Mouse (Mus musculus): ENCODE data around the gene Mpi. TPM values are rescaled to one million over a fixed set of nuclear protein-coding genes. Genes with fewer than 3 reads are reported as not detected.

The Mpi gene
- total RNA-seq, 2 experiments from 2014 or later: 34.7 to 36.8 TPM

Other genes starting within 250 kb of the Mpi start
- 10 to 100 TPM; 15.0 to 18.0 TPM for gene Ppcdc, start 112.6 kb downstream of the Mpi start, total RNA-seq (2021)
- gene Scamp5, start 84.7 kb downstream of the Mpi start, total RNA-seq (2021): 10 to 100 TPM in 1 of 2 experiments, 1 to 10 TPM in 1; 7.5 to 13.7 TPM
- gene Rpp25, start 48.7 kb downstream of the Mpi start, total RNA-seq (2021): 1 to 10 TPM; 1.2 to 1.7 TPM
- gene Cox5a, start 31.5 kb downstream of the Mpi start, total RNA-seq (2021): 100 to 1,000 TPM; 514 to 860 TPM
- gene Fam219b, start 15.2 kb downstream of the Mpi start, total RNA-seq (2021): 10 to 100 TPM; 21.4 to 26.4 TPM
- 10 to 100 TPM; 51.3 to 61.9 TPM for gene Scamp2, start 8.2 kb upstream of the Mpi start, total RNA-seq (2021)
- gene Ulk3, start 36.7 kb upstream of the Mpi start, total RNA-seq (2021): 10 to 100 TPM; 12.3 to 13.6 TPM
- not detected for gene Cplx3, start 53.5 kb upstream of the Mpi start, total RNA-seq (2021)
- not detected for gene Lman1l, start 68.0 kb upstream of the Mpi start, total RNA-seq (2021)
- gene Csk, start 100.9 kb upstream of the Mpi start, total RNA-seq (2021): 10 to 100 TPM; 62.2 to 89.1 TPM
- under 1 TPM in 1 of 2 experiments, not detected in 1; 0.20 TPM for gene Cyp1a2, start 130.9 kb upstream of the Mpi start, total RNA-seq (2021)
- gene Cyp1a1, start 135.2 kb upstream of the Mpi start, total RNA-seq (2021): 1 to 10 TPM in 1 of 2 experiments, under 1 TPM in 1; 0.17 to 1.0 TPM
- gene Edc3, start 155.8 kb upstream of the Mpi start, total RNA-seq (2021): 1 to 10 TPM; 7.1 to 8.7 TPM
- gene Clk3, start 213.1 kb upstream of the Mpi start, total RNA-seq (2021): 10 to 100 TPM; 63.6 to 74.9 TPM

Measured in adrenal gland, adult 18-20 months (tissue).